ENCODE assay signal across 8 mouse cellular contexts in the genomic region with DNA sequence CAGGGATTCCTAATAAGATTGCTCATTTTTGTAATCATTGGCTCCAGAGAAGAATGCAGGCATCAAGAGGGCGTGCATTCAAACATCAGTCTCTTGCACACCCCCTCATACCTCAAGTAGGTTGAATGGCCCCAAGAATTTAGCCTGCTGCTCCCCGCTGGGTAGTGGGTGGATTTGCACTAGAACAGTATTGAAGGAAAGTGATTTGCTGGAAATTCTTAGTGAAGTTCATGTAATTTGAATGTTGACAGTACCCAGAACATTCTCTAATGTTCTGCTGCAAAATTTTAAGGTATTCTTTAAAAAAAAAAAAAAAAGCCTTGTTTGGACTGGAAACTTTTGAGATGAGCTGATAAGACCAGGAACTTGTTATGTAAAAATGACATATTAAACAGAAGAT. TPM values are rescaled to one million over a fixed set of nuclear protein-coding genes. Genes with fewer than 3 reads are reported as not detected.
DNase-seq lines count a peak whose midpoint lies in the region; ATAC-seq and TF ChIP-seq lines count a peak whose summit lies in the region.

No protein-coding gene starts in this region.

- WGBS in kidney, embryonic 16.5 days = 34% methylated on average over 2 of the region's 2 CpGs
- 37% methylated on average over 2 of the region's 2 CpGs for WGBS in hindbrain, embryonic 15.5 days
- 31% methylated on average over 2 of the region's 2 CpGs for WGBS in midbrain, postnatal 0 days

- no peaks in the 10 kb centered on the region for H3K27me3 ChIP-seq in kidney, embryonic 16.5 days (ENCODE audit: insufficient read depth, low read length)
- H3K27me3 ChIP-seq in hindbrain, embryonic 15.5 days = peaks cover under 1% of the 10 kb centered on the region; the same call in 1 of the 2 replicates
- no peaks in the 10 kb centered on the region for H3K27me3 ChIP-seq in midbrain, postnatal 0 days (ENCODE audit: insufficient read depth, low read length)

- no peak overlapping the region for H3K27ac ChIP-seq in kidney, embryonic 16.5 days (ENCODE audit: low read length)
- H3K27ac ChIP-seq in hindbrain, embryonic 15.5 days (replicated peaks) = no peak overlapping the region
- H3K27ac ChIP-seq in midbrain, postnatal 0 days (ENCODE audit: low read depth, low read length) = no peak overlapping the region

- peak overlapping the region; percentile 80 for H3K4me2 ChIP-seq in kidney, embryonic 16.5 days (replicated peaks; ENCODE audit: low read depth, low read length)
- H3K4me2 ChIP-seq in hindbrain, embryonic 15.5 days = peak overlapping the region; percentile 73
- H3K4me2 ChIP-seq in midbrain, postnatal 0 days (ENCODE audit: low read depth, low read length, poor library complexity, severe bottlenecking) = peak overlapping the region; percentile 80

- H3K9ac ChIP-seq in kidney, embryonic 16.5 days (replicated peaks; ENCODE audit: low read length) = peak overlapping the region; percentile 77; the same call in 1 of the 2 replicates
- peak overlapping the region; percentile 77 for H3K9ac ChIP-seq in hindbrain, embryonic 15.5 days
- H3K9ac ChIP-seq in midbrain, postnatal 0 days (replicated peaks; ENCODE audit: low read length, poor library complexity, severe bottlenecking) = peak overlapping the region; percentile 86

- peaks cover 10% of the 10 kb centered on the region for H3K4me1 ChIP-seq in kidney, embryonic 16.5 days (ENCODE audit: insufficient read depth, low read length)
- H3K4me1 ChIP-seq in hindbrain, embryonic 15.5 days (replicated peaks) = peaks cover 23% of the 10 kb centered on the region
- no peaks in the 10 kb centered on the region; the same call in 1 of the 2 replicates for H3K4me1 ChIP-seq in midbrain, postnatal 0 days (ENCODE audit: insufficient read depth, low read length)

- H3K36me3 ChIP-seq in kidney, embryonic 16.5 days (ENCODE audit: insufficient read depth, low read length) = no peaks in the 10 kb centered on the region
- no peaks in the 10 kb centered on the region for H3K36me3 ChIP-seq in hindbrain, embryonic 15.5 days
- H3K36me3 ChIP-seq in midbrain, postnatal 0 days (ENCODE audit: insufficient read depth, low read length) = no peaks in the 10 kb centered on the region

- H3K9me3 ChIP-seq in kidney, embryonic 16.5 days (ENCODE audit: low read length) = no peaks in the 10 kb centered on the region
- H3K9me3 ChIP-seq in hindbrain, embryonic 15.5 days = no peaks in the 10 kb centered on the region
- no peaks in the 10 kb centered on the region for H3K9me3 ChIP-seq in midbrain, postnatal 0 days (ENCODE audit: low read length)

- TF ChIP-seq CTCF in midbrain, postnatal 0 days (IDR thresholded peaks at IDR 0.05) = no peak

- no peak for DNase-seq in kidney, adult 9 months
- DNase-seq in T-cell, adult 2 months (ENCODE audit: low spot score) = peak; percentile 14
- no peak for DNase-seq in midbrain, postnatal 0 days (ENCODE audit: low spot score)
- DNase-seq in yolk sac, embryonic 10.5 days (ENCODE audit: low spot score) = no peak
- DNase-seq in right cerebral cortex, postnatal 4 days = no peak
- DNase-seq in layer of hippocampus, postnatal 25 days (ENCODE audit: extremely low spot score in 1 of 2, low spot score in 1 of 2) = no peak

- peak overlapping the region; percentile 75 for H3K4me3 ChIP-seq in kidney, embryonic 16.5 days (ENCODE audit: low read length)
- H3K4me3 ChIP-seq in hindbrain, embryonic 15.5 days = peak overlapping the region; percentile 83
- H3K4me3 ChIP-seq in midbrain, postnatal 0 days (ENCODE audit: low read depth, low read length) = peak overlapping the region; percentile 90

- no peak for ATAC-seq in kidney, embryonic 16.5 days (ENCODE audit: low FRiP score, low TSS enrichment)
- ATAC-seq in hindbrain, embryonic 15.5 days (ENCODE audit: low FRiP score, low read depth) = no peak
- no peak for ATAC-seq in midbrain, postnatal 0 days (ENCODE audit: low FRiP score)

RNA-seq across cellular contexts. Expression of gene Cyld, which starts 1.2 kb away (rescaled TPM):
- polyA plus RNA-seq in kidney, embryonic 16.5 days (2015; fragmentation: Nextera tagmentation; extraction: Ambion mirVana) = 13.1 and 15.2 TPM in 2 replicates
- polyA plus RNA-seq in hindbrain, embryonic 15.5 days (2015; fragmentation: Nextera tagmentation; extraction: Ambion mirVana) = 12.3 and 16.7 TPM in 2 replicates
- 19.1 and 23.6 TPM in 2 replicates for total RNA-seq in midbrain, postnatal 0 days (2014; rRNA removed)
- 11.8 and 14.3 TPM in 2 replicates for polyA plus RNA-seq in midbrain, postnatal 0 days (2015; fragmentation: Nextera tagmentation; extraction: Ambion mirVana)
- 10 to 100 TPM; 73.2 to 77.0 TPM for total RNA-seq in layer of hippocampus, postnatal 25 days (2021)

RNA-seq across cellular contexts. Expression of gene Nod2, which starts 50.9 kb away (rescaled TPM):
- 0.32 and 0.37 TPM in 2 replicates for polyA plus RNA-seq in kidney, embryonic 16.5 days (2015; fragmentation: Nextera tagmentation; extraction: Ambion mirVana)
- polyA plus RNA-seq in hindbrain, embryonic 15.5 days (2015; fragmentation: Nextera tagmentation; extraction: Ambion mirVana) = 0.10 TPM in 1 of 2 replicates, not detected in the other
- 0.57 and 0.88 TPM in 2 replicates for total RNA-seq in midbrain, postnatal 0 days (2014; rRNA removed)
- 0.17 and 0.18 TPM in 2 replicates for polyA plus RNA-seq in midbrain, postnatal 0 days (2015; fragmentation: Nextera tagmentation; extraction: Ambion mirVana)
- under 1 TPM; 0.10 to 0.19 TPM for total RNA-seq in layer of hippocampus, postnatal 25 days (2021)
